In the genomic region with DNA sequence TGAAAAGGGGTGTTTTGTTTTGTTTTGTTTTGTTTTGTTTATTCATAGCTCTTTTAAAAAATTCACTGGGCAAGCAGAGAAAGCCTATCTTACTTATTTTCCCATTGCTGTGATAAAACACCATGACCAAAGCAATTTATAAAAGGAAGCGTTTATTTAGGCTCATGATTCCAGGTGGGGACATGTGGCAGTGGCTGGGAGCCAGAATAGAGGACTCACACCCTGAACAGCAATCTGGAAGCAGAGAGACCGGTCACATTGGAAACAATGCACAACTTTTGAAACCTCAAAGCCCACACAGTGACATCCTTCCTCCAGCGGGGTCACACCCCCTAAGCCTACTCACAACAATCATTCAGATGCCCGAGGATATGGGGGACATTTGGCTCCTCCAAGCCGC, we compare ENCODE assay signal across 16 mouse cellular contexts.
"Had no signal": no experiment of that assay in that cellular context is flagged by ENCODE, and none has a peak within 500 bp of the region (broad histone marks: within the 10 kb centered on the region; RNA-seq: fewer than 3 reads in every experiment).

No protein-coding gene starts in this region.

- H3K9me3 ChIP-seq: neural tube, embryonic 13.5 days; neural tube, embryonic 15.5 days; stomach, embryonic 15.5 days had no signal

- H3K9ac ChIP-seq: neural tube, embryonic 13.5 days; neural tube, embryonic 15.5 days; stomach, embryonic 15.5 days had no signal

- H3K27me3 ChIP-seq: neural tube, embryonic 13.5 days; neural tube, embryonic 15.5 days; stomach, embryonic 15.5 days had no signal

- H3K36me3 ChIP-seq: neural tube, embryonic 15.5 days; stomach, embryonic 15.5 days had no signal

- H3K4me2 ChIP-seq: neural tube, embryonic 13.5 days; neural tube, embryonic 15.5 days; stomach, embryonic 15.5 days had no signal

- H3K4me3 ChIP-seq: neural tube, embryonic 13.5 days; neural tube, embryonic 15.5 days; stomach, embryonic 15.5 days had no signal

- H3K4me1 ChIP-seq: stomach, embryonic 15.5 days had no signal

- DNase-seq: retina, postnatal 1 day; right cerebral cortex, adult 18-20 months; right cerebral cortex, postnatal 14 days; right cerebral cortex, postnatal 25 days; right cerebral cortex, postnatal 4 days; spleen, adult 18-20 months; thymus, adult 18-20 months; thymus, adult 2 months; thymus, postnatal 14 days; thymus, postnatal 25 days; thymus, postnatal 36 days; thymus, postnatal 4 days had no signal

- H3K27ac ChIP-seq: neural tube, embryonic 13.5 days; neural tube, embryonic 15.5 days; stomach, embryonic 15.5 days; stomach, postnatal 0 days had no signal
